In the genomic region with DNA sequence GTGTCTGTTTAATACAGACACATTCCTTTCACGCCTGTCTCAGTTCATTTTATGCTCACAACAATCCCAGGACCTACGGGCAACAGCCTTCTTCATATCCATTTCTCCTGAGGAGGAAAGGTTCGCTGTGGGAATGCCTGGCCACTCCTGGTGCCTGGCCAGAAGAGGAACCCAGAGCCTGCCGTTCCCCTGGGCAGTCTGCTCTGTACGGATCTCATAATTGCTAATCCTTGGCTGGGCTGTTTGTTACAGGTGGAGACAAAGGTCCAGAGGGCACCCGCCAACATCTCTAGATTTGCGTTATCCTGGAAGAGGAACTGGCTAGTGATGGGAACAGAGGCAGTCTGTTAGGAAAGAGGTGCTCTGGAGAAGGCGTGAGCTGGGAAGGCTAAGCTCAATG, we compare ENCODE assay signal across 30 mouse cellular contexts. TPM values are rescaled to one million over a fixed set of nuclear protein-coding genes. Genes with fewer than 3 reads are reported as not detected.
DNase-seq lines count a peak whose midpoint lies in the region; ATAC-seq and TF ChIP-seq lines count a peak whose summit lies in the region.
"Had no signal": no experiment of that assay in that cellular context is flagged by ENCODE, and none has a peak within 500 bp of the region (broad histone marks: within the 10 kb centered on the region; RNA-seq: fewer than 3 reads in every experiment).

No protein-coding gene starts in this region.

- no peak overlapping the region for H3K4me3 ChIP-seq in hindbrain, embryonic 10.5 days
- H3K4me3 ChIP-seq in hindbrain, embryonic 13.5 days: no peak overlapping the region
- H3K4me3 ChIP-seq in layer of hippocampus, adult 2 months: no peak overlapping the region
- H3K4me3 ChIP-seq: heart, embryonic 12.5 days; intestine, embryonic 15.5 days; stomach, embryonic 15.5 days had no signal

- peaks cover 19% of the 10 kb centered on the region for H3K4me1 ChIP-seq in hindbrain, embryonic 10.5 days (replicated peaks)
- H3K4me1 ChIP-seq in hindbrain, embryonic 13.5 days (replicated peaks): peaks cover 14% of the 10 kb centered on the region
- H3K4me1 ChIP-seq: intestine, embryonic 15.5 days; stomach, embryonic 15.5 days had no signal

- H3K27me3 ChIP-seq in hindbrain, embryonic 10.5 days (ENCODE audit: insufficient read depth, poor library complexity, severe bottlenecking): no peaks in the 10 kb centered on the region
- no peaks in the 10 kb centered on the region for H3K27me3 ChIP-seq in hindbrain, embryonic 13.5 days
- H3K27me3 ChIP-seq: heart, embryonic 12.5 days; intestine, embryonic 15.5 days; stomach, embryonic 15.5 days had no signal

- H3K27ac ChIP-seq in hindbrain, embryonic 10.5 days: peak overlapping the region; percentile 43; the same call in 1 of the 2 replicates
- H3K27ac ChIP-seq in hindbrain, embryonic 13.5 days: no peak overlapping the region
- H3K27ac ChIP-seq in layer of hippocampus, adult 2 months: no peak overlapping the region
- H3K27ac ChIP-seq: intestine, embryonic 15.5 days; liver, embryonic 14.5 days; macrophage; stomach, embryonic 15.5 days had no signal

- no peak for TF ChIP-seq CTCF in layer of hippocampus, adult 2 months (conservative IDR thresholded peaks at IDR 0.05)

- no peaks in the 10 kb centered on the region for H3K9me3 ChIP-seq in hindbrain, embryonic 10.5 days
- no peaks in the 10 kb centered on the region for H3K9me3 ChIP-seq in hindbrain, embryonic 13.5 days
- H3K9me3 ChIP-seq: heart, embryonic 12.5 days; intestine, embryonic 15.5 days; stomach, embryonic 15.5 days had no signal

- WGBS in hindbrain, embryonic 10.5 days: 58% methylated on average over 8 of the region's 8 CpGs
- WGBS in hindbrain, embryonic 13.5 days: 59% methylated on average over 8 of the region's 8 CpGs

- no peak overlapping the region for H3K9ac ChIP-seq in hindbrain, embryonic 13.5 days
- H3K9ac ChIP-seq: heart, embryonic 12.5 days; intestine, embryonic 15.5 days; liver, embryonic 14.5 days; stomach, embryonic 15.5 days had no signal

- H3K4me2 ChIP-seq in hindbrain, embryonic 13.5 days: no peak overlapping the region
- H3K4me2 ChIP-seq: heart, embryonic 12.5 days; intestine, embryonic 15.5 days; stomach, embryonic 15.5 days had no signal

- DNase-seq in hindbrain, embryonic 10.5 days (ENCODE audit: low spot score): peak; percentile 10
- peak; percentile 13 to 31 for DNase-seq in kidney, adult 8-10 months
- DNase-seq in kidney, postnatal 14 days: no peak
- DNase-seq in retina, postnatal 1 day: peak; percentile 17
- DNase-seq in retina, embryonic 14.5 days (ENCODE audit: low spot score): no peak
- DNase-seq in layer of hippocampus, adult 2 months (ENCODE audit: low spot score in 2 of 2): no peak
- DNase-seq: adrenal gland, postnatal 25 days; cerebellum, adult 2 months; cerebellum, postnatal 14 days; gastrocnemius, postnatal 25 days; heart, adult 18-20 months; heart, postnatal 4 days; liver; lung, adult 2 months; lung, postnatal 10 days; right cerebral cortex, postnatal 25 days; thymus, postnatal 14 days had no signal

- no peaks in the 10 kb centered on the region for H3K36me3 ChIP-seq in hindbrain, embryonic 10.5 days
- no peaks in the 10 kb centered on the region for H3K36me3 ChIP-seq in hindbrain, embryonic 13.5 days
- H3K36me3 ChIP-seq: heart, embryonic 12.5 days; intestine, embryonic 15.5 days; stomach, embryonic 15.5 days had no signal

- ATAC-seq in hindbrain, embryonic 13.5 days (ENCODE audit: low FRiP score): no peak
- no peak for ATAC-seq in monocyte, adult 5-6 weeks (replicated peaks; ENCODE audit: insufficient number of reproducible peaks, low FRiP score, low TSS enrichment, poor library complexity, severe bottlenecking)
- ATAC-seq: forebrain, embryonic 14.5 days; hindbrain, embryonic 16.5 days; intestine, embryonic 15.5 days; Patski had no signal

RNA-seq across cellular contexts. Expression of gene Alk, which starts 53.4 kb away (rescaled TPM):
- 0.27 and 0.49 TPM in 2 replicates for polyA plus RNA-seq in hindbrain, embryonic 10.5 days (2016; fragmentation: Nextera tagmentation; extraction: Ambion mirVana)
- polyA plus RNA-seq in hindbrain, embryonic 13.5 days (2015; fragmentation: Nextera tagmentation; extraction: Ambion mirVana): 3.4 and 3.5 TPM in 2 replicates
- 1 to 10 TPM; 5.4 to 6.7 TPM for total RNA-seq in layer of hippocampus, adult 2 months (2021)
- total RNA-seq in monocyte, adult 5-6 weeks (2017): not detected in 3 replicates
- total RNA-seq: gastrocnemius, adult 18-20 months; heart, adult 18-20 months; megakaryocyte-erythroid progenitor cell, adult 5-6 weeks; MEL had no signal
- polyA plus RNA-seq: lung, adult 2 months; macrophage had no signal

Comparison
In these comparisons a context has a peak if more than half of its experiments do, and no peak if none do; other contexts are left out.
1. DNase-seq: peak in hindbrain, embryonic 10.5 days (single experiment), kidney, adult 8-10 months (2 of 2) and retina, postnatal 1 day (single experiment); none in kidney, postnatal 14 days (single experiment), retina, embryonic 14.5 days (single experiment) and layer of hippocampus, adult 2 months (0 of 2).